Mouse (Mus musculus) cortical plate, adult 2 months (tissue): ENCODE measurements at regions not wholly inside any gene's neighbourhood (a gene's known extent, or its start where the extent isn't known, plus 50 kb on each side); places are given as distances from the start of the nearest gene placed in this dataset.

Source experiments
- CTCF ChIP-seq: fragments of 200-500 bp; IDR thresholded peaks from 2 replicates; pipeline ENCODE4 v1.5.1; 2011; ENCODE audit warnings: mild to moderate bottlenecking, control low read depth, low read length; ENCODE audit not compliant: insufficient read depth; ENCODE audit errors: extremely low read depth
- POLR2A ChIP-seq: fragments of 200-500 bp; IDR thresholded peaks from 2 replicates; pipeline ENCODE4 v1.6.1; 2011; ENCODE audit warnings: mild to moderate bottlenecking, low read length, control low read depth; ENCODE audit not compliant: insufficient read depth; ENCODE audit errors: extremely low read depth

- TF ChIP-seq CTCF (no peak), POLR2A (no peak)
These were observed 69.0 kb upstream of the Ppp1r12a start for GRCm38 (mm10) chr10:108093043-108093442.
